Mouse (Mus musculus): ENCODE data around the gene Zfp423. TPM values are rescaled to one million over a fixed set of nuclear protein-coding genes. Genes with fewer than 3 reads are reported as not detected.

The Zfp423 gene
- polyA plus RNA-seq, 1 experiment from 2014 or later, result 18.1 TPM

- H3K27me3 ChIP-seq (ENCODE audit: insufficient read depth, low read length), result no peaks in the 10 kb centered on the region
- no peak overlapping the region for H3K27ac ChIP-seq (ENCODE audit: low read depth)
- no peak overlapping the region for H3K9ac ChIP-seq
- H3K4me2 ChIP-seq, result peak overlapping the region; percentile 26; the same call in 1 of the 2 replicates
- peaks cover 16% of the 10 kb centered on the region; the same call in 1 of the 2 replicates for H3K4me1 ChIP-seq (ENCODE audit: insufficient read depth)
- no peak for TF ChIP-seq CTCF (IDR thresholded peaks at IDR 0.05; ENCODE audit: low read depth)
- no peak overlapping the region for H3K4me3 ChIP-seq (ENCODE audit: low read depth, low read length)
- peak; percentile 38; the same call in 1 of the 2 replicates for ATAC-seq (ENCODE audit: insufficient read depth)
- DNase-seq, result no peak
- 59% methylated on average over 11 of the region's 11 CpGs for WGBS
- H3K9me3 ChIP-seq (ENCODE audit: low read depth, low read length), result no peaks in the 10 kb centered on the region
- no peaks in the 10 kb centered on the region for H3K36me3 ChIP-seq (ENCODE audit: insufficient read depth)
Observed at GRCm38 (mm10) chr8:87822175-87822574, 137.2 kb downstream of the Zfp423 start.

- 0 out of 2 replicates have a peak, but pooled peaks have one; percentile 22 for ATAC-seq (ENCODE audit: insufficient read depth)
- no peak for TF ChIP-seq CTCF (IDR thresholded peaks at IDR 0.05; ENCODE audit: low read depth)
- Histone ChIP-seq H3K36me3 (ENCODE audit: insufficient read depth) (no peaks in the 10 kb centered on the region), H3K27ac (ENCODE audit: low read depth) (no peak overlapping the region), H3K4me2 (no peak overlapping the region), H3K4me3 (ENCODE audit: low read depth, low read length) (no peak overlapping the region), H3K9ac (no peak overlapping the region), H3K4me1 (ENCODE audit: insufficient read depth) (peaks cover 13% of the 10 kb centered on the region; the same call in 1 of the 2 replicates), H3K9me3 (ENCODE audit: low read depth, low read length) (no peaks in the 10 kb centered on the region), H3K27me3 (ENCODE audit: insufficient read depth, low read length) (no peaks in the 10 kb centered on the region)
- DNase-seq, result no peak
- WGBS, result 81% methylated on average over 2 of the region's 2 CpGs
Observed at GRCm38 (mm10) chr8:87821655-87822054, 137.7 kb downstream of the Zfp423 start.

GRCm38 (mm10) chr8:87819263-87819662 is 140.1 kb downstream of the Zfp423 start:
- Histone ChIP-seq H3K9me3 (ENCODE audit: low read depth, low read length) (no peaks in the 10 kb centered on the region), H3K36me3 (ENCODE audit: insufficient read depth) (no peaks in the 10 kb centered on the region), H3K27ac (ENCODE audit: low read depth) (no peak overlapping the region), H3K4me3 (ENCODE audit: low read depth, low read length) (no peak overlapping the region), H3K4me1 (ENCODE audit: insufficient read depth) (peaks cover 13% of the 10 kb centered on the region; the same call in 1 of the 2 replicates), H3K4me2 (no peak overlapping the region), H3K9ac (no peak overlapping the region), H3K27me3 (ENCODE audit: insufficient read depth, low read length) (no peaks in the 10 kb centered on the region)
- ATAC-seq (ENCODE audit: insufficient read depth) (no peak), DNase-seq (no peak)
- TF ChIP-seq CTCF (IDR thresholded peaks at IDR 0.05; ENCODE audit: low read depth), result no peak
- 83% methylated on average over 3 of the region's 3 CpGs for WGBS

- TF ChIP-seq CTCF (IDR thresholded peaks at IDR 0.05; ENCODE audit: low read depth), result no peak
- peaks cover 13% of the 10 kb centered on the region; the same call in 1 of the 2 replicates for H3K4me1 ChIP-seq (ENCODE audit: insufficient read depth)
- no peak overlapping the region for H3K4me3 ChIP-seq (ENCODE audit: low read depth, low read length)
- no peaks in the 10 kb centered on the region for H3K9me3 ChIP-seq (ENCODE audit: low read depth, low read length)
- DNase-seq (no peak), ATAC-seq (ENCODE audit: insufficient read depth) (no peak)
- H3K9ac ChIP-seq, result no peak overlapping the region
- H3K27ac ChIP-seq (ENCODE audit: low read depth), result no peak overlapping the region
- WGBS, result 81% methylated on average over 7 of the region's 7 CpGs
- H3K27me3 ChIP-seq (ENCODE audit: insufficient read depth, low read length), result no peaks in the 10 kb centered on the region
- no peak overlapping the region for H3K4me2 ChIP-seq
- H3K36me3 ChIP-seq (ENCODE audit: insufficient read depth), result no peaks in the 10 kb centered on the region
Observed at GRCm38 (mm10) chr8:87818506-87818905, 140.9 kb downstream of the Zfp423 start.

GRCm38 (mm10) chr8:87816141-87816540 is 143.3 kb downstream of the Zfp423 start:
- ATAC-seq (ENCODE audit: insufficient read depth) (no peak; the same call in 1 of the 2 replicates), DNase-seq (no peak)
- no peaks in the 10 kb centered on the region for H3K27me3 ChIP-seq (ENCODE audit: insufficient read depth, low read length)
- no peak overlapping the region for H3K9ac ChIP-seq
- H3K27ac ChIP-seq (ENCODE audit: low read depth), result no peak overlapping the region
- no peaks in the 10 kb centered on the region for H3K4me1 ChIP-seq (ENCODE audit: insufficient read depth)
- TF ChIP-seq CTCF (IDR thresholded peaks at IDR 0.05; ENCODE audit: low read depth), result no peak
- H3K36me3 ChIP-seq (ENCODE audit: insufficient read depth), result no peaks in the 10 kb centered on the region
- no peaks in the 10 kb centered on the region for H3K9me3 ChIP-seq (ENCODE audit: low read depth, low read length)
- H3K4me2 ChIP-seq, result no peak overlapping the region
- 61% methylated on average over 5 of the region's 5 CpGs for WGBS
- H3K4me3 ChIP-seq (ENCODE audit: low read depth, low read length), result no peak overlapping the region

GRCm38 (mm10) chr8:87812661-87813060 is 146.7 kb downstream of the Zfp423 start:
- Histone ChIP-seq H3K9me3 (ENCODE audit: low read depth, low read length) (no peaks in the 10 kb centered on the region), H3K4me2 (no peak overlapping the region), H3K9ac (no peak overlapping the region), H3K4me3 (ENCODE audit: low read depth, low read length) (no peak overlapping the region), H3K27me3 (ENCODE audit: insufficient read depth, low read length) (no peaks in the 10 kb centered on the region), H3K27ac (ENCODE audit: low read depth) (no peak overlapping the region), H3K4me1 (ENCODE audit: insufficient read depth) (no peaks in the 10 kb centered on the region), H3K36me3 (ENCODE audit: insufficient read depth) (no peaks in the 10 kb centered on the region)
- TF ChIP-seq CTCF (IDR thresholded peaks at IDR 0.05; ENCODE audit: low read depth), result no peak
- DNase-seq, result no peak
- 41% methylated on average over 12 of the region's 12 CpGs for WGBS
- ATAC-seq (ENCODE audit: insufficient read depth), result no peak

- H3K4me2 ChIP-seq, result no peak overlapping the region
- no peak overlapping the region for H3K9ac ChIP-seq
- no peak overlapping the region for H3K27ac ChIP-seq (ENCODE audit: low read depth)
- no peak for TF ChIP-seq CTCF (IDR thresholded peaks at IDR 0.05; ENCODE audit: low read depth)
- H3K4me1 ChIP-seq (ENCODE audit: insufficient read depth), result no peaks in the 10 kb centered on the region
- H3K9me3 ChIP-seq (ENCODE audit: low read depth, low read length), result no peaks in the 10 kb centered on the region
- 81% methylated on average over 2 of the region's 2 CpGs for WGBS
- no peaks in the 10 kb centered on the region for H3K27me3 ChIP-seq (ENCODE audit: insufficient read depth, low read length)
- ATAC-seq (ENCODE audit: insufficient read depth) (no peak), DNase-seq (no peak)
- H3K36me3 ChIP-seq (ENCODE audit: insufficient read depth), result no peaks in the 10 kb centered on the region
- no peak overlapping the region for H3K4me3 ChIP-seq (ENCODE audit: low read depth, low read length)
Observed at GRCm38 (mm10) chr8:87812069-87812449, 147.3 kb downstream of the Zfp423 start.

All from lung, embryonic 14.5 days (tissue).